Mouse (Mus musculus): Measurements from ENCODE around the gene Ptpn23. TPM values are rescaled to one million over a fixed set of nuclear protein-coding genes. Genes with fewer than 3 reads are reported as not detected.
"Not testable (repeated sequence)": the region's sequence is repeated elsewhere in the genome, so short reads cannot be mapped to it uniquely, and the experiment has no call there.

Ptpn23 gene
- polyA plus RNA-seq, 1 experiment from 2014 or later: 18.7 TPM

GRCm38 (mm10) chr9:110431241-110431640 is 23.2 kb upstream of the Ptpn23 start:
- no peak overlapping the region for H3K4me3 ChIP-seq (ENCODE audit: low read depth, low read length)
- H3K9me3 ChIP-seq (ENCODE audit: control insufficient read depth, low read length): no peaks in the 10 kb centered on the region
- no peak overlapping the region for H3K27ac ChIP-seq (ENCODE audit: low read depth)
- H3K9ac ChIP-seq (ENCODE audit: low read length): no peak overlapping the region
- H3K4me2 ChIP-seq (ENCODE audit: low read length): no peak overlapping the region
- 81% methylated on average over 8 of the region's 8 CpGs for WGBS
- H3K27me3 ChIP-seq (replicated peaks; ENCODE audit: control insufficient read depth, insufficient read depth, low read length): no peaks in the 10 kb centered on the region
- H3K4me1 ChIP-seq (replicated peaks; ENCODE audit: control insufficient read depth, insufficient read depth, low read length): no peaks in the 10 kb centered on the region
- ATAC-seq (replicated peaks; ENCODE audit: low FRiP score, low TSS enrichment, low read depth) (no peak), DNase-seq (ENCODE audit: low spot score) (no peak)
- peaks cover 42% of the 10 kb centered on the region for H3K36me3 ChIP-seq (ENCODE audit: control insufficient read depth, insufficient read depth, low read length)

GRCm38 (mm10) chr9:110419511-110420112 is 11.6 kb upstream of the Ptpn23 start, which contains the start of gene Ngp:
Gene Ngp, plus strand, starts transcription at chr9:110419747.
- no peaks in the 10 kb centered on the region for H3K36me3 ChIP-seq (ENCODE audit: control insufficient read depth, insufficient read depth, low read length)
- H3K9ac ChIP-seq (ENCODE audit: low read length): no peak within 1 kb of the TSS
- H3K4me1 ChIP-seq (replicated peaks; ENCODE audit: control insufficient read depth, insufficient read depth, low read length): no peaks in the 10 kb centered on the region
- no peak for ATAC-seq (replicated peaks; ENCODE audit: low FRiP score, low TSS enrichment, low read depth)
- H3K27me3 ChIP-seq (replicated peaks; ENCODE audit: control insufficient read depth, insufficient read depth, low read length): no peaks in the 10 kb centered on the region
- H3K4me2 ChIP-seq (ENCODE audit: low read length): no peak within 1 kb of the TSS
- no peak for DNase-seq (ENCODE audit: low spot score)
- no peaks in the 10 kb centered on the region for H3K9me3 ChIP-seq (ENCODE audit: control insufficient read depth, low read length)
- no peak within 1 kb of the TSS for H3K27ac ChIP-seq (ENCODE audit: low read depth)
- no peak within 1 kb of the TSS for H3K4me3 ChIP-seq (ENCODE audit: low read depth, low read length)
- WGBS: 89% methylated on average over 12 of the region's 12 CpGs

- Histone ChIP-seq H3K4me3 (ENCODE audit: low read depth, low read length) (no peak overlapping the region), H3K9me3 (ENCODE audit: control insufficient read depth, low read length) (no peaks in the 10 kb centered on the region), H3K27me3 (replicated peaks; ENCODE audit: control insufficient read depth, insufficient read depth, low read length) (no peaks in the 10 kb centered on the region), H3K36me3 (ENCODE audit: control insufficient read depth, insufficient read depth, low read length) (no peaks in the 10 kb centered on the region), H3K27ac (ENCODE audit: low read depth) (no peak overlapping the region), H3K4me2 (ENCODE audit: low read length) (no peak overlapping the region), H3K4me1 (replicated peaks; ENCODE audit: control insufficient read depth, insufficient read depth, low read length) (peaks cover 6% of the 10 kb centered on the region), H3K9ac (ENCODE audit: low read length) (no peak overlapping the region)
- ATAC-seq (replicated peaks; ENCODE audit: low FRiP score, low TSS enrichment, low read depth) (no peak), DNase-seq (ENCODE audit: low spot score) (peak; percentile 65)
- 55% methylated on average over 9 of the region's 9 CpGs for WGBS
These were observed 5.8 kb upstream of the Ptpn23 start for GRCm38 (mm10) chr9:110413785-110414184.

GRCm38 (mm10) chr9:110412926-110413325 is 4.9 kb upstream of the Ptpn23 start:
- Histone ChIP-seq H3K9ac (ENCODE audit: low read length) (no peak overlapping the region), H3K4me1 (replicated peaks; ENCODE audit: control insufficient read depth, insufficient read depth, low read length) (peaks cover 9% of the 10 kb centered on the region), H3K27me3 (replicated peaks; ENCODE audit: control insufficient read depth, insufficient read depth, low read length) (no peaks in the 10 kb centered on the region), H3K9me3 (ENCODE audit: control insufficient read depth, low read length) (no peaks in the 10 kb centered on the region), H3K4me3 (ENCODE audit: low read depth, low read length) (no peak overlapping the region), H3K27ac (ENCODE audit: low read depth) (no peak overlapping the region), H3K36me3 (ENCODE audit: control insufficient read depth, insufficient read depth, low read length) (no peaks in the 10 kb centered on the region), H3K4me2 (ENCODE audit: low read length) (no peak overlapping the region)
- 71% methylated on average over 7 of the region's 7 CpGs for WGBS
- ATAC-seq (replicated peaks; ENCODE audit: low FRiP score, low TSS enrichment, low read depth): no peak
- DNase-seq (ENCODE audit: low spot score): no peak

GRCm38 (mm10) chr9:110410908-110411887 is 3.2 kb upstream of the Ptpn23 start:
- H3K4me3 ChIP-seq (ENCODE audit: low read depth, low read length): no peak overlapping the region
- H3K36me3 ChIP-seq (ENCODE audit: control insufficient read depth, insufficient read depth, low read length): 0 out of 2 replicates have a peak, but pooled peaks cover under 1% of the 10 kb centered on the region
- WGBS: 38% methylated on average over 6 of the region's 6 CpGs
- H3K9ac ChIP-seq (ENCODE audit: low read length): no peak overlapping the region
- ATAC-seq (replicated peaks; ENCODE audit: low FRiP score, low TSS enrichment, low read depth) (0 out of 2 replicates have a peak, but pooled peaks have one; percentile 26), DNase-seq (ENCODE audit: low spot score) (peak; percentile 89)
- no peak overlapping the region for H3K4me2 ChIP-seq (ENCODE audit: low read length)
- H3K9me3 ChIP-seq (ENCODE audit: control insufficient read depth, low read length): no peaks in the 10 kb centered on the region
- no peak overlapping the region for H3K27ac ChIP-seq (ENCODE audit: low read depth)
- H3K4me1 ChIP-seq (replicated peaks; ENCODE audit: control insufficient read depth, insufficient read depth, low read length): peaks cover 16% of the 10 kb centered on the region
- no peaks in the 10 kb centered on the region for H3K27me3 ChIP-seq (replicated peaks; ENCODE audit: control insufficient read depth, insufficient read depth, low read length)

GRCm38 (mm10) chr9:110407311-110408098 is 508 bp downstream of the Ptpn23 start:
- peak overlapping the region; percentile 91 for H3K4me3 ChIP-seq (ENCODE audit: low read depth, low read length)
- H3K9ac ChIP-seq (ENCODE audit: low read length): peak overlapping the region; percentile 78
- peak overlapping the region; percentile 75 for H3K4me2 ChIP-seq (ENCODE audit: low read length)
- H3K4me1 ChIP-seq (replicated peaks; ENCODE audit: control insufficient read depth, insufficient read depth, low read length): peaks cover 12% of the 10 kb centered on the region
- peaks cover 11% of the 10 kb centered on the region; the same call in 1 of the 2 replicates for H3K36me3 ChIP-seq (ENCODE audit: control insufficient read depth, insufficient read depth, low read length)
- peak; percentile 57 for DNase-seq (ENCODE audit: low spot score)
- peak; percentile 56 for ATAC-seq (replicated peaks; ENCODE audit: low FRiP score, low TSS enrichment, low read depth)
- peak overlapping the region; percentile 86 for H3K27ac ChIP-seq (ENCODE audit: low read depth)
- H3K9me3 ChIP-seq (ENCODE audit: control insufficient read depth, low read length): no peaks in the 10 kb centered on the region
- 2% methylated on average over 41 of the region's 41 CpGs for WGBS
- no peaks in the 10 kb centered on the region for H3K27me3 ChIP-seq (replicated peaks; ENCODE audit: control insufficient read depth, insufficient read depth, low read length)

GRCm38 (mm10) chr9:110403240-110403639 is 4.8 kb downstream of the Ptpn23 start:
- H3K9me3 ChIP-seq (ENCODE audit: control insufficient read depth, low read length); H3K27me3 ChIP-seq (replicated peaks; ENCODE audit: control insufficient read depth, insufficient read depth, low read length); H3K4me2 ChIP-seq (ENCODE audit: low read length); H3K4me3 ChIP-seq (ENCODE audit: low read depth, low read length); DNase-seq (ENCODE audit: low spot score); H3K27ac ChIP-seq (ENCODE audit: low read depth); ATAC-seq (replicated peaks; ENCODE audit: low FRiP score, low TSS enrichment, low read depth); H3K4me1 ChIP-seq (replicated peaks; ENCODE audit: control insufficient read depth, insufficient read depth, low read length); H3K9ac ChIP-seq (ENCODE audit: low read length): not testable (repeated sequence)
- peaks cover 13% of the 10 kb centered on the region for H3K36me3 ChIP-seq (ENCODE audit: control insufficient read depth, insufficient read depth, low read length)
- 82% methylated on average over 4 of the region's 4 CpGs for WGBS

- no peak overlapping the region for H3K4me2 ChIP-seq (ENCODE audit: low read length)
- no peak for DNase-seq (ENCODE audit: low spot score)
- ATAC-seq (replicated peaks; ENCODE audit: low FRiP score, low TSS enrichment, low read depth): no peak
- H3K9me3 ChIP-seq (ENCODE audit: control insufficient read depth, low read length): no peaks in the 10 kb centered on the region
- peaks cover 7% of the 10 kb centered on the region for H3K4me1 ChIP-seq (replicated peaks; ENCODE audit: control insufficient read depth, insufficient read depth, low read length)
- WGBS: 100% methylated on average over 2 of the region's 2 CpGs
- H3K4me3 ChIP-seq (ENCODE audit: low read depth, low read length): no peak overlapping the region
- peaks cover 16% of the 10 kb centered on the region for H3K36me3 ChIP-seq (ENCODE audit: control insufficient read depth, insufficient read depth, low read length)
- no peak overlapping the region for H3K27ac ChIP-seq (ENCODE audit: low read depth)
- no peaks in the 10 kb centered on the region for H3K27me3 ChIP-seq (replicated peaks; ENCODE audit: control insufficient read depth, insufficient read depth, low read length)
- no peak overlapping the region for H3K9ac ChIP-seq (ENCODE audit: low read length)
These were observed 5.3 kb downstream of the Ptpn23 start for GRCm38 (mm10) chr9:110402731-110403130.

All from intestine, embryonic 14.5 days (tissue).